Mouse (Mus musculus): ENCODE data around the gene Zfr. TPM values are rescaled to one million over a fixed set of nuclear protein-coding genes. Genes with fewer than 3 reads are reported as not detected.

The Zfr gene
- total and polyA plus RNA-seq, 3 experiments, result 47.5 to 89.8 (median 84.9) TPM

DNA sequence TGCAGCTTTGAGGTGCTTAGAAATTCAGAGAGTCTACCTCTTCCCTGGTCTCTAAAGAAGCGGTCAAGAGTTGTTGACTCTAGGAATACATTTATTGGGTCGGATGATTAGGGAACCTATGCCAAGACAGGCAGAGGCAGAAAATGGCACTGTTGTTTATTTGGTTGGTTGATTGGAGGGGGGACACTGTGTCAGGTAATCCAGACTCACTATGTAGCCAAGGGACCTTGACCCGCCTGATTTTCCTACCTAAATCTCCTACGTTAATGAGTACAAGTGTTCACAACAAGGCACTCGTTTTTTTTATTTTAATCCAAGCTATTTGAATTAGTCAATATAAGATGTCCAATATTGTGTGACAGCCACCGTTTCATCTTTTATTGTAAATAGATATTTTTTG, 79.7 kb downstream of the Zfr start:
- DNase-seq (ENCODE audit: extremely low read depth), result no peak
- in situ Hi-C loops (cut with MboI; ENCODE audit: low pct_ligation_motif_present, low pct_unique_long_range_greater_than_20kb, low sequenced_read_pairs) (loop anchor here (10.0 kb wide), 2 partner anchors 167 to 597 kb away; no protein-coding TSS in a partner anchor), dilution Hi-C loops (cut with MboI; ENCODE audit: extremely low pct_ligation_motif_present, extremely low pct_unique_long_range_greater_than_20kb, low sequenced_read_pairs) (loop anchor here (25.0 kb wide), 1 partner anchor 90 kb away; no protein-coding TSS in a partner anchor)
- Histone ChIP-seq H3K27ac (ENCODE audit: insufficient read depth, low read depth) (no peak overlapping the region), H3K36me3 (replicated peaks in 1 of 2; ENCODE audit: control insufficient read depth in 1 of 2, insufficient read depth in 1 of 2, low read length in 1 of 2) (peaks cover 0 to 22% of the 10 kb centered on the region in 2 experiments), H3K79me2 (replicated peaks; ENCODE audit: control insufficient read depth, extremely low read depth, insufficient read depth, poor library complexity, severe bottlenecking) (no peaks in the 10 kb centered on the region), H3K9me3 (replicated peaks; ENCODE audit: low read length) (no peaks in the 10 kb centered on the region), H3K4me2 (ENCODE audit: insufficient read depth, low read depth, poor library complexity, severe bottlenecking) (no peak overlapping the region), H3K4me1 (ENCODE audit: control insufficient read depth in 1 of 2, insufficient read depth in 2 of 2) (peaks cover 0 to 4% of the 10 kb centered on the region in 2 experiments; a peak in 2 of 4 replicates), H3K27me3 (replicated peaks) (no peaks in the 10 kb centered on the region), H3K9ac (ENCODE audit: insufficient read depth, low read depth) (no peak overlapping the region), H3K4me3 (replicated peaks in 1 of 3; ENCODE audit: low read depth in 2 of 3, low read length in 2 of 3, poor library complexity in 1 of 3) (no peak overlapping the region)
- TF ChIP-seq CHD2 (IDR thresholded peaks at IDR 0.05; ENCODE audit: low read length) (no peak), JUND (conservative IDR thresholded peaks at IDR 0.05; ENCODE audit: low read depth, low read length) (no peak), USF2 (conservative IDR thresholded peaks at IDR 0.05; ENCODE audit: low read depth, low read length) (no peak), IRF4 (IDR thresholded peaks at IDR 0.05; ENCODE audit: low read depth, low read length) (no peak), POLR2A (IDR thresholded peaks at IDR 0.05; ENCODE audit: low read depth, low read length) (no peak), CHD1 (IDR thresholded peaks at IDR 0.05; ENCODE audit: low read depth, low read length) (no peak), USF1 (IDR thresholded peaks at IDR 0.05; ENCODE audit: low read depth, low read length) (no peak), POLR2AphosphoS2 (IDR thresholded peaks at IDR 0.05; ENCODE audit: low read depth, low read length) (no peak), SIN3A (IDR thresholded peaks at IDR 0.05; ENCODE audit: low read length) (no peak), CTCF (conservative IDR thresholded peaks at IDR 0.05 in 1 of 2, IDR thresholded peaks at IDR 0.05 in 1 of 2; ENCODE audit: low read depth in 2 of 2, low read length in 2 of 2) (no peak), ZMIZ1 (IDR thresholded peaks at IDR 0.05; ENCODE audit: low read depth, low read length) (no peak), EP300 (IDR thresholded peaks at IDR 0.05; ENCODE audit: low read length) (no peak)

DNA sequence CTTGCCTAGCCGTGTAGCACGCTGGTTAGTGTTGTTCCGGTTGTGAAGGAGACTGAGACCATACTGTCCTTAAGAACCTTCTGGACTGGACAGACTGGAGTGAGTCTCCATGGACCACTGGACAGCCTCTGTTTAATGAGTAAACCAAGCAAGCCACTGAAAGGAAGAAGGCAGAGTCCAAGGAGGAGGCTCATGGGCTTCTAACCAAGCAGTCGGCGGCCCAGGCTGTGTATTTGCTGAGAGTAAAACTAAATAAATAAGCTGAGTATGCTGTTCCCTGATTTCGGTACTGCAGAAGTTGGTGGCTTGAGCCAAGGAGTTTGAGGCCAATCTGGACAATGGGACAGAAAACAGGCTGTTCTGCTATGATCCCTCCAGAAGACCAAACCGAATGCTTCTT, 82.4 kb downstream of the Zfr start:
- Histone ChIP-seq H3K27me3 (replicated peaks) (no peaks in the 10 kb centered on the region), H3K4me2 (ENCODE audit: insufficient read depth, low read depth, poor library complexity, severe bottlenecking) (no peak overlapping the region), H3K9me3 (replicated peaks; ENCODE audit: low read length) (no peaks in the 10 kb centered on the region), H3K4me3 (replicated peaks in 1 of 3; ENCODE audit: low read depth in 2 of 3, low read length in 2 of 3, poor library complexity in 1 of 3) (no peak overlapping the region), H3K4me1 (ENCODE audit: control insufficient read depth in 1 of 2, insufficient read depth in 2 of 2) (peaks cover 7 to 12% of the 10 kb centered on the region in 2 experiments; a peak in 3 of 4 replicates), H3K79me2 (replicated peaks; ENCODE audit: control insufficient read depth, extremely low read depth, insufficient read depth, poor library complexity, severe bottlenecking) (no peaks in the 10 kb centered on the region), H3K27ac (ENCODE audit: insufficient read depth, low read depth) (no peak overlapping the region), H3K36me3 (replicated peaks in 1 of 2; ENCODE audit: control insufficient read depth in 1 of 2, insufficient read depth in 1 of 2, low read length in 1 of 2) (peaks cover 0 to 5% of the 10 kb centered on the region in 2 experiments), H3K9ac (ENCODE audit: insufficient read depth, low read depth) (no peak overlapping the region)
- no peak for DNase-seq (ENCODE audit: extremely low read depth)
- dilution Hi-C loops (cut with MboI; ENCODE audit: extremely low pct_ligation_motif_present, extremely low pct_unique_long_range_greater_than_20kb, low sequenced_read_pairs) (no loop called here), in situ Hi-C loops (cut with MboI; ENCODE audit: low pct_ligation_motif_present, low pct_unique_long_range_greater_than_20kb, low sequenced_read_pairs) (no loop called here)
- no peak for TF ChIP-seq SMC3 (IDR thresholded peaks at IDR 0.05; ENCODE audit: low read depth, low read length)
- TF ChIP-seq MAZ (IDR thresholded peaks at IDR 0.05; ENCODE audit: low read depth, low read length), result no peak
- TF ChIP-seq CTCF (conservative IDR thresholded peaks at IDR 0.05 in 1 of 2, IDR thresholded peaks at IDR 0.05 in 1 of 2; ENCODE audit: low read depth in 2 of 2, low read length in 2 of 2), result no peak
- no peak for TF ChIP-seq RCOR1 (conservative IDR thresholded peaks at IDR 0.05; ENCODE audit: low read depth, low read length)
- TF ChIP-seq ZKSCAN1 (IDR thresholded peaks at IDR 0.05; ENCODE audit: borderline replicate concordance, low read depth, low read length), result no peak
- no peak for TF ChIP-seq USF2 (conservative IDR thresholded peaks at IDR 0.05; ENCODE audit: low read depth, low read length)
- TF ChIP-seq TCF12 (IDR thresholded peaks at IDR 0.05; ENCODE audit: low read depth, low read length), result no peak
- no peak for TF ChIP-seq POLR2A (IDR thresholded peaks at IDR 0.05; ENCODE audit: low read depth, low read length)
- no peak for TF ChIP-seq BHLHE40 (IDR thresholded peaks at IDR 0.05; ENCODE audit: low read depth, low read length)
- no peak for TF ChIP-seq NELFE (IDR thresholded peaks at IDR 0.05; ENCODE audit: low read depth, low read length)
- TF ChIP-seq ZNF384 (IDR thresholded peaks at IDR 0.05; ENCODE audit: low read depth, low read length), result no peak
- TF ChIP-seq EP300 (IDR thresholded peaks at IDR 0.05; ENCODE audit: low read length), result no peak
- no peak for TF ChIP-seq IRF4 (IDR thresholded peaks at IDR 0.05; ENCODE audit: low read depth, low read length)
